Mouse (Mus musculus) lung, embryonic 14.5 days (tissue): ENCODE data around the gene Slpi. TPM values are rescaled to one million over a fixed set of nuclear protein-coding genes. Genes with fewer than 3 reads are reported as not detected.

ENCODE experiments used
- ATAC-seq: fragments of 200-750 bp; cut with Nextera tagmentation; 2 replicates; pipeline ENCODE4 v1.8.0; 2017; ENCODE audit warnings: mild to moderate bottlenecking, moderate TSS enrichment, moderate library complexity; ENCODE audit not compliant: insufficient read depth
- DNase-seq: peaks from one replicate; pipeline ENCODE4 v3.0.0-alpha.2; 2015
- H3K27ac ChIP-seq: fragments of 300-500 bp; sonication (generic); 2 replicates; pipeline ENCODE4 v1.5.1; 2014; ENCODE audit warnings: low read depth, mild to moderate bottlenecking, moderate library complexity
- H3K27me3 ChIP-seq: fragments of 300-500 bp; sonication (generic); 2 replicates; pipeline ENCODE4 v1.6.1; 2014; ENCODE audit warnings: low read length, control low read depth; ENCODE audit not compliant: insufficient read depth
- H3K36me3 ChIP-seq: fragments of 300-500 bp; sonication (generic); 2 replicates; pipeline ENCODE4 v1.6.1; 2014; ENCODE audit warnings: control low read depth; ENCODE audit not compliant: insufficient read depth
- H3K4me1 ChIP-seq: fragments of 300-500 bp; sonication (generic); 2 replicates; pipeline ENCODE4 v1.6.1; 2014; ENCODE audit warnings: antibody characterized with exemption, control low read depth; ENCODE audit not compliant: insufficient read depth
- H3K4me2 ChIP-seq: fragments of 300-500 bp; sonication (generic); 2 replicates; pipeline ENCODE4 v1.6.1; 2014; ENCODE audit warnings: mild to moderate bottlenecking
- H3K4me3 ChIP-seq: fragments of 300-500 bp; sonication (generic); 2 replicates; pipeline ENCODE4 v1.5.1; 2014; ENCODE audit warnings: low read depth, low read length
- H3K9ac ChIP-seq: fragments of 300-500 bp; sonication (generic); 2 replicates; pipeline ENCODE4 v1.6.1; 2014
- H3K9me3 ChIP-seq: fragments of 300-500 bp; sonication (generic); 2 replicates; pipeline ENCODE4 v1.6.1; 2016; ENCODE audit warnings: low read depth, low read length, control low read depth
- CTCF ChIP-seq: IDR thresholded peaks from 2 replicates; pipeline ENCODE4 v1.5.1; 2016; ENCODE audit warnings: antibody characterized with exemption, low read depth
- WGBS: fragments of 180-500 bp; shearing (Covaris S2); extraction: QIAGEN DNeasy Blood & Tissue Kit; methylation state at CpG from one replicate; pipeline ENCODE4 v1.1.7; 2014; 5-methylcytosine and 5-hydroxymethylcytosine counted together
- polyA plus RNA-seq: library from polyadenylated mRNA; unstranded; fragments of >200 nt; fragmentation: Nextera tagmentation; extraction: Ambion mirVana; gene quantifications from 2 replicates; pipeline ENCODE4 v1.2.1, GENCODE M21; 2014

Gene Slpi
- polyA plus RNA-seq, 1 experiment from 2014 or later: 0.86 TPM

DNA sequence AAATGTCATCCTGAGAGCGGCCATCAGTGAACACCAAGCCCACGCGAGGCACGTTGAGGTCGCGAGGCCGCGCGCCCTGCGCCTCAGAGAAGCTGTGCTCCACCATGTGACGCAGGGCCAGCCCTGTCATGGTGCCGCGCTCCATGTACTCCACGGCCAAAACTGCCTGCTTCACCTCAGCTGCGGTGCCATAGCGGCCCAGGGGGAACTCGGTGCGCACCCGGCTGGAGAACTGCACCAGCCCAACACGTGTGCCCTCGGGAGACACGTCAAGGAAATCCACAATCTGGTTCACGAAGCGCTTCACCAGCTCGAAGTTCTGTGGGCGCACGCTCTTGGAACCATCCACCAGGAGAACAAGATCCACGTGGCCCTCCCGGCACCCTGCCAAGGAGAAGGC is 4.2 kb upstream of the Slpi start:
- H3K27ac ChIP-seq: no peak overlapping the region
- DNase-seq (no peak), ATAC-seq (no peak)
- TF ChIP-seq CTCF: no peak
- no peak overlapping the region for H3K4me2 ChIP-seq
- no peaks in the 10 kb centered on the region for H3K36me3 ChIP-seq
- no peak overlapping the region for H3K4me3 ChIP-seq
- 0 out of 2 replicates have a peak, but pooled peaks cover 3% of the 10 kb centered on the region for H3K4me1 ChIP-seq
- no peak overlapping the region for H3K9ac ChIP-seq
- 73% methylated on average over 29 of the region's 29 CpGs for WGBS
- no peaks in the 10 kb centered on the region for H3K9me3 ChIP-seq
- H3K27me3 ChIP-seq: no peaks in the 10 kb centered on the region

DNA sequence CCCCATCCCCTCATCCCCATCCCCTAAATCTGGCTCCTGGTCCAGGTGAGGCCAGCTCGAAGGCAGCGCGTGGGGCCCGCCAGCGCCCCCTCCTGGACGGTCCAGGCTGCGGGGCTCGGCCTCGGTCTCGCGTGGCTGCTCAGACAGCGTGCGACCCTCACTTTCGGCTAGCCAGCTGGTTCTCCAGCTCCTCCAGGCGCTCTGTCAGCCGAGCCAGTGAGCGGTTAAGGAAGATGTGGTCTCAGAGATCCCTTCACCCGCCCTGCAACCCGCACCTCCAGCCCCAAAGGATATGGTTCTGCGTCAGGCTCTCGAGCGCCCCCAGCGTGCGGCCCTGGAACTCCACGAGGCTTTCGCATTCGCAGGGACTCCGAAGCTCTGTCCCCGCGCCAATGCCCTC is 604 bp upstream of the Slpi start:
- peaks cover 11% of the 10 kb centered on the region for H3K4me1 ChIP-seq
- no peaks in the 10 kb centered on the region for H3K27me3 ChIP-seq
- peak overlapping the region; percentile 86 for H3K4me2 ChIP-seq
- peak overlapping the region; percentile 43 for H3K4me3 ChIP-seq
- H3K9me3 ChIP-seq: no peaks in the 10 kb centered on the region
- H3K36me3 ChIP-seq: no peaks in the 10 kb centered on the region
- WGBS: 1% methylated on average over 30 of the region's 30 CpGs
- peak overlapping the region; percentile 74; the same call in 1 of the 2 replicates for H3K27ac ChIP-seq
- TF ChIP-seq CTCF: peak; percentile 88
- peak overlapping the region; percentile 52 for H3K9ac ChIP-seq
- ATAC-seq (peak; percentile 58), DNase-seq (peak; percentile 95)

GRCm38 (mm10) chr2:164386953-164387352 is 1.9 kb downstream of the Slpi start:
- TF ChIP-seq CTCF: peak; percentile 73
- H3K9me3 ChIP-seq: no peaks in the 10 kb centered on the region
- DNase-seq (peak; percentile 61), ATAC-seq (no peak)
- H3K27ac ChIP-seq: no peak overlapping the region
- H3K36me3 ChIP-seq: no peaks in the 10 kb centered on the region
- 16% methylated on average over 8 of the region's 8 CpGs for WGBS
- no peaks in the 10 kb centered on the region for H3K27me3 ChIP-seq
- H3K4me2 ChIP-seq: no peak overlapping the region
- peaks cover 15% of the 10 kb centered on the region for H3K4me1 ChIP-seq
- H3K4me3 ChIP-seq: no peak overlapping the region
- no peak overlapping the region for H3K9ac ChIP-seq

GRCm38 (mm10) chr2:164385927-164386763 is 2.8 kb downstream of the Slpi start:
- Histone ChIP-seq H3K36me3 (no peaks in the 10 kb centered on the region), H3K4me2 (peak overlapping the region; percentile 45), H3K27ac (peak overlapping the region; percentile 59; the same call in 1 of the 2 replicates), H3K4me1 (peaks cover 15% of the 10 kb centered on the region), H3K27me3 (no peaks in the 10 kb centered on the region), H3K9me3 (no peaks in the 10 kb centered on the region), H3K4me3 (no peak overlapping the region), H3K9ac (no peak overlapping the region)
- DNase-seq: peak; percentile 86
- ATAC-seq: peak; percentile 78
- WGBS: 13% methylated on average over 18 of the region's 18 CpGs
- no peak for TF ChIP-seq CTCF

DNA sequence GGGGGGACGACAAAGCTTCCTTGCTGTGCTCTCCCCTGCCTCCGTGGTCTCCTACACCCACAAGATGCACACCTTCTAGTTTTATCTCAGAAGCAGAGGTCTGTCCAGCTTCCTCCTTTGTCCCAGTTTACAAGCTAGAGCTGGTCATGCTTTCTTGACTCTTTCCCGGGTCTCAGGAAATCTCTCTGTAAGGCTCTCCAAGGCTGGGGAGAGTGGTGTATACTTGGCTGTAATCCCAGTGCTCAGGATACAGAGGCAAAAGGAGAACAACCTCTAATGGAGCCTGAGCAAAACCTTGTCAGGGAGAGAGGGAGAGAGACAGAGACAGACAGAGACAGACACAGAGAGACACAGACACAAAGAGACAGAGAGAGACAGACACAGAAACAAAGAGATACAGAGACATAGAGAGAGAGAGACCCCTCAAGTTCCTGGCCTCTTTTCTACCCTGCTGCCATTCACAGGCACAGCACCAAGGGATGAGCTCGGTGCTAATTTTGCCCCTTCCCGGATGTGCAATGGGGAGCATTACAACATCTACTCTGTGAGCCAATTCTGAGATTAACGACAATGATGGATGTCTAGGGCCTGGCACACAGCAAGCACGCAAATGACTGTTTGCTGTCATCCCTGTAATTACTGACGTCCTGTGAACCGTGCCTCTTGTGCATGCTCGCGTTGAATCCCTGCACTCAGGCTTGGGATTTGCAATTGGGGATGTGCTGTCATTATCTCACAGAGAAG is 5.1 kb downstream of the Slpi start:
- H3K36me3 ChIP-seq: no peaks in the 10 kb centered on the region
- WGBS: 43% methylated on average over 11 of the region's 11 CpGs
- H3K4me1 ChIP-seq: peaks cover 12% of the 10 kb centered on the region
- H3K4me2 ChIP-seq: no peak overlapping the region
- DNase-seq (peak; percentile 48), ATAC-seq (no peak)
- no peaks in the 10 kb centered on the region for H3K27me3 ChIP-seq
- no peak overlapping the region for H3K27ac ChIP-seq
- no peak for TF ChIP-seq CTCF
- no peak overlapping the region for H3K9ac ChIP-seq
- no peak overlapping the region for H3K4me3 ChIP-seq
- H3K9me3 ChIP-seq: no peaks in the 10 kb centered on the region

DNA sequence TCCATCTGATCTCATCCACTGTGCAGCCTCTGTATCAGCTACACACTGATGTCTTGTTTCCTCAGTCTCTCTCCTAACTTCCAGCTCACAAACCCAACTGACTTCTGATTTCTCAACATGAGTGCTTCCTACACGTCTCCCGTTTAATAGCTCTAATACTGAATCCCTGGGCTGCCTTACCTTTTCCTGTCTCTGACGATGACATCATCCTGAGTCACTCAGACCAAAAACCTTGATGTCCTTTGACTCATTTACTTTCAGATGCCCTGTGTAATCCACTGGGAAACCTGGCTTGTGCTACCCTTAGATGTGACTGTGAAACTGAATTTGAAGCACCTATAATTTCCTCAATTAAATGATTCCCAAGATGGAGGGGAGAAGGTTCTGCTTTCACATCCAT is 5.9 kb downstream of the Slpi start:
- Histone ChIP-seq H3K27me3 (no peaks in the 10 kb centered on the region), H3K27ac (no peak overlapping the region), H3K9ac (no peak overlapping the region), H3K4me2 (no peak overlapping the region), H3K9me3 (no peaks in the 10 kb centered on the region), H3K36me3 (no peaks in the 10 kb centered on the region), H3K4me1 (peaks cover 12% of the 10 kb centered on the region), H3K4me3 (no peak overlapping the region)
- no peak for ATAC-seq
- DNase-seq: no peak
- WGBS: 76% methylated on average over 3 of the region's 3 CpGs
- TF ChIP-seq CTCF: no peak

DNA sequence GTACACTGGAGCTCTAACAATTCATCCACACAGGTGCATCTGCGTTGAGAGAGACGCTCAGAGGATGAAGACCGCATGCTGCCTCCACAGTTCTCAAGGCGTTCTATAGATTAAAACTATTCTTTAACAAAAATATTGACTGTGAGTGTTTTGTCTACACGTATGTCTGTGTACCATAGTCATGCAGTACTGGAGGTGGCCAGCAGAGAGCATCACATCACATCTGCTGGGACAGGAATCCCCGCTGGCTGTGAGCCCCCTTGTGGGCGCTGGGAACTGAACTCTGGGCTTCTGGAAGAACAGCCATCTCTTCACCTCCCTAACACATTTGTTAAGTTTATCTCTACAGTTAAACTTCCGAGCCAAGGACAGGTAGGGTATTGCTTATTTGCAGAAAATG is 7.2 kb downstream of the Slpi start:
- no peaks in the 10 kb centered on the region for H3K36me3 ChIP-seq
- no peak overlapping the region for H3K4me2 ChIP-seq
- no peak for ATAC-seq
- H3K9ac ChIP-seq: no peak overlapping the region
- no peaks in the 10 kb centered on the region for H3K27me3 ChIP-seq
- no peaks in the 10 kb centered on the region for H3K9me3 ChIP-seq
- DNase-seq: no peak
- no peak overlapping the region for H3K4me3 ChIP-seq
- TF ChIP-seq CTCF: peak; percentile 33; the same call in 1 of the 2 replicates
- 73% methylated on average over 8 of the region's 8 CpGs for WGBS
- H3K4me1 ChIP-seq: peaks cover 12% of the 10 kb centered on the region
- H3K27ac ChIP-seq: no peak overlapping the region
